Comparison of ENCODE assay signal across 8 mouse cellular contexts in the genomic region with DNA sequence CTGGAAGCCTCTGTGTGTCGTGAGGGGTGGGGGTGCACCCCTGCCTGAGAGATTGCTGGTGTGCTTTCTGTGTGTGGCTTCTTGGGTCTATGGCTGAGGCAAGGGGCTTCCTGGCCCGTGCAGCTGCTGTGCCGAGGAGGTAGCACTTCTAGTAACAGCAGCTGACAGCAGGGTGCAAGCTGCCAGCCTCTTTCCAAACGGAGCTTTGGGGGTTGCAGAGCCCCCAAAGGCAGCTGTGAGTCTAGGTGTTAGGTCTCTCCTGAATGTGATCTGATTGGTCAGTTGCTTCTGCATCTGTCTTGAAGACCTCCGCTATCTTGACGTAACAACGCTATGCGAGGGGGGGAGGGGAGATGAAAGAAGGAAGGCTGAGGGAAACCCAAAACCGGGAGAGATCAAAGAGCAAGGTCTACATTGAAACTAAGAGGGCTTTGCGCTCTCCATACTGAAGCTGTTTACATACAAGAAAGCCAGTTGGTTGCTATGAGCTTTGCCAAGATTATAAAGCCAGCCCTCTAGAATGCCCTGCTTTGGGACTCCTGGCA. TPM values are rescaled to one million over a fixed set of nuclear protein-coding genes. Genes with fewer than 3 reads are reported as not detected.
DNase-seq lines count a peak whose midpoint lies in the region; ATAC-seq and TF ChIP-seq lines count a peak whose summit lies in the region.

No protein-coding gene starts in this region.

- H3K4me3 ChIP-seq in forebrain, embryonic 10.5 days: peak overlapping the region; percentile 32
- no peak overlapping the region for H3K4me3 ChIP-seq in forebrain, embryonic 11.5 days (ENCODE audit: low read depth, low read length)
- H3K4me3 ChIP-seq in E14TG2a.4 (replicated peaks; ENCODE audit: low read length): peak overlapping the region; percentile 50
- H3K4me3 ChIP-seq in heart, postnatal 0 days (ENCODE audit: low read depth, low read length): peak overlapping the region; percentile 23

- no peak for DNase-seq in forebrain, embryonic 10.5 days (ENCODE audit: extremely low spot score, low spot score)
- no peak for DNase-seq in forebrain, embryonic 11.5 days (ENCODE audit: low spot score)
- DNase-seq in heart, postnatal 0 days (ENCODE audit: low spot score): no peak
- no peak for DNase-seq in adrenal gland, adult 8-10 months
- no peak for DNase-seq in layer of hippocampus, adult 18-20 months (ENCODE audit: low spot score in 2 of 2)
- no peak for DNase-seq in frontal cortex, adult 2 months (ENCODE audit: extremely low spot score in 1 of 2, low spot score in 1 of 2)

- 8% methylated on average over 10 of the region's 10 CpGs for WGBS in forebrain, embryonic 10.5 days
- WGBS in forebrain, embryonic 11.5 days: 7% methylated on average over 10 of the region's 10 CpGs
- WGBS in heart, postnatal 0 days: 18% methylated on average over 10 of the region's 10 CpGs

- ATAC-seq in forebrain, embryonic 11.5 days (replicated peaks; ENCODE audit: low FRiP score): no peak
- ATAC-seq in heart, postnatal 0 days (ENCODE audit: insufficient read depth, low read depth): no peak; the same call in 1 of the 2 replicates
- ATAC-seq in megakaryocyte-erythroid progenitor cell, adult 5-6 weeks (replicated peaks; ENCODE audit: low FRiP score, low TSS enrichment, poor library complexity, severe bottlenecking): peak; percentile 22; the same call in 1 of the 2 replicates

- peak overlapping the region; percentile 68 for H3K27ac ChIP-seq in forebrain, embryonic 10.5 days
- no peak overlapping the region for H3K27ac ChIP-seq in forebrain, embryonic 11.5 days (ENCODE audit: low read depth, low read length)
- H3K27ac ChIP-seq in heart, postnatal 0 days (ENCODE audit: low read depth): peak overlapping the region; percentile 84

- no peak for TF ChIP-seq EP300 in heart, postnatal 0 days (IDR thresholded peaks at IDR 0.05; ENCODE audit: low read depth)

- peaks cover 60% of the 10 kb centered on the region for H3K4me1 ChIP-seq in forebrain, embryonic 10.5 days
- peaks cover 17% of the 10 kb centered on the region; the same call in 1 of the 2 replicates for H3K4me1 ChIP-seq in forebrain, embryonic 11.5 days (replicated peaks; ENCODE audit: control insufficient read depth, insufficient read depth, low read length)
- H3K4me1 ChIP-seq in E14TG2a.4 (replicated peaks; ENCODE audit: low read depth, low read length): peaks cover 85% of the 10 kb centered on the region
- H3K4me1 ChIP-seq in heart, postnatal 0 days (ENCODE audit: control insufficient read depth, insufficient read depth): peaks cover 30% of the 10 kb centered on the region

- H3K9ac ChIP-seq in forebrain, embryonic 11.5 days (ENCODE audit: low read length): no peak overlapping the region
- no peak overlapping the region; the same call in 1 of the 2 replicates for H3K9ac ChIP-seq in heart, postnatal 0 days (replicated peaks; ENCODE audit: low read depth, low read length)

- no peak overlapping the region for H3K4me2 ChIP-seq in forebrain, embryonic 11.5 days (ENCODE audit: low read depth, low read length, severe bottlenecking)
- H3K4me2 ChIP-seq in heart, postnatal 0 days (ENCODE audit: low read depth, low read length): peak overlapping the region; percentile 68

- peaks cover 53% of the 10 kb centered on the region for H3K27me3 ChIP-seq in forebrain, embryonic 10.5 days (ENCODE audit: poor library complexity, severe bottlenecking)
- no peaks in the 10 kb centered on the region; the same call in 1 of the 2 replicates for H3K27me3 ChIP-seq in forebrain, embryonic 11.5 days (ENCODE audit: control insufficient read depth, insufficient read depth, low read length)
- H3K27me3 ChIP-seq in E14TG2a.4 (ENCODE audit: insufficient read depth, low read length): peaks cover 69% of the 10 kb centered on the region
- H3K27me3 ChIP-seq in heart, postnatal 0 days (ENCODE audit: control insufficient read depth, insufficient read depth, low read length): no peaks in the 10 kb centered on the region

- no peaks in the 10 kb centered on the region for H3K9me3 ChIP-seq in forebrain, embryonic 10.5 days
- H3K9me3 ChIP-seq in forebrain, embryonic 11.5 days (ENCODE audit: control insufficient read depth, low read length): no peaks in the 10 kb centered on the region
- H3K9me3 ChIP-seq in E14TG2a.4 (ENCODE audit: low read length): peaks cover 19% of the 10 kb centered on the region
- no peaks in the 10 kb centered on the region for H3K9me3 ChIP-seq in heart, postnatal 0 days (replicated peaks; ENCODE audit: control insufficient read depth, low read length)

- H3K36me3 ChIP-seq in forebrain, embryonic 10.5 days (replicated peaks): peaks cover 29% of the 10 kb centered on the region
- H3K36me3 ChIP-seq in forebrain, embryonic 11.5 days (ENCODE audit: control insufficient read depth, insufficient read depth, low read length): no peaks in the 10 kb centered on the region
- H3K36me3 ChIP-seq in E14TG2a.4 (ENCODE audit: insufficient read depth, low read length): no peaks in the 10 kb centered on the region
- peaks cover 31% of the 10 kb centered on the region for H3K36me3 ChIP-seq in heart, postnatal 0 days (replicated peaks; ENCODE audit: control insufficient read depth, insufficient read depth, low read length)

- TF ChIP-seq CTCF in E14TG2a.4 (conservative IDR thresholded peaks at IDR 0.05; ENCODE audit: low read length): no peak
- no peak for TF ChIP-seq CTCF in heart, postnatal 0 days (IDR thresholded peaks at IDR 0.05; ENCODE audit: low read depth)

RNA-seq across cellular contexts. Expression of a gene that starts 6.1 kb away (rescaled TPM):
- polyA plus RNA-seq in forebrain, embryonic 10.5 days (2016; fragmentation: Nextera tagmentation; extraction: Ambion mirVana): 24.1 and 24.4 TPM in 2 replicates
- 24.0 and 25.9 TPM in 2 replicates for polyA plus RNA-seq in forebrain, embryonic 11.5 days (2014; fragmentation: Nextera tagmentation; extraction: Ambion mirVana)
- total RNA-seq in heart, postnatal 0 days (2014; rRNA removed; ENCODE audit: low replicate concordance): 37.1 and 52.8 TPM in 2 replicates
- 39.8 and 40.1 TPM in 2 replicates for polyA plus RNA-seq in heart, postnatal 0 days (2015; fragmentation: Nextera tagmentation; extraction: Ambion mirVana)
- total RNA-seq in megakaryocyte-erythroid progenitor cell, adult 5-6 weeks (2014; fragmentation: Nextera tagmentation): 8.6 and 9.5 TPM in 2 replicates
- 4.7 and 6.3 TPM in 2 replicates for total RNA-seq in megakaryocyte-erythroid progenitor cell, adult 5-6 weeks (2017)
- 100 to 1,000 TPM; 194 to 259 (median 215) TPM for total RNA-seq in adrenal gland, adult 8-10 months (2022)
- 10 to 100 TPM; 11.7 to 11.8 TPM for total RNA-seq in layer of hippocampus, adult 18-20 months (2021)
- polyA plus RNA-seq in frontal cortex, adult 2 months (2012; rRNA removed): 16.4 and 18.7 TPM in 2 replicates

RNA-seq across cellular contexts. Expression of a gene that starts 25.3 kb away (rescaled TPM):
- 0.07 TPM in 2 replicates for polyA plus RNA-seq in forebrain, embryonic 10.5 days (2016; fragmentation: Nextera tagmentation; extraction: Ambion mirVana)
- polyA plus RNA-seq in forebrain, embryonic 11.5 days (2014; fragmentation: Nextera tagmentation; extraction: Ambion mirVana): 0.12 and 0.19 TPM in 2 replicates
- not detected in 2 replicates for total RNA-seq in heart, postnatal 0 days (2014; rRNA removed; ENCODE audit: low replicate concordance)
- polyA plus RNA-seq in heart, postnatal 0 days (2015; fragmentation: Nextera tagmentation; extraction: Ambion mirVana): 0.05 and 0.10 TPM in 2 replicates
- total RNA-seq in megakaryocyte-erythroid progenitor cell, adult 5-6 weeks (2014; fragmentation: Nextera tagmentation): not detected in 2 replicates
- not detected in 2 replicates for total RNA-seq in megakaryocyte-erythroid progenitor cell, adult 5-6 weeks (2017)
- under 1 TPM in 2 of 4 experiments, not detected in 2; 0.09 to 0.19 TPM for total RNA-seq in adrenal gland, adult 8-10 months (2022)
- under 1 TPM; 0.13 to 0.17 TPM for total RNA-seq in layer of hippocampus, adult 18-20 months (2021)
- polyA plus RNA-seq in frontal cortex, adult 2 months (2012; rRNA removed): 0.04 and 0.13 TPM in 2 replicates

RNA-seq across cellular contexts. Expression of a gene that starts 34.8 kb away (rescaled TPM):
- 0.20 and 0.30 TPM in 2 replicates for polyA plus RNA-seq in forebrain, embryonic 10.5 days (2016; fragmentation: Nextera tagmentation; extraction: Ambion mirVana)
- 0.21 and 0.28 TPM in 2 replicates for polyA plus RNA-seq in forebrain, embryonic 11.5 days (2014; fragmentation: Nextera tagmentation; extraction: Ambion mirVana)
- total RNA-seq in heart, postnatal 0 days (2014; rRNA removed; ENCODE audit: low replicate concordance): 0.46 and 1.3 TPM in 2 replicates
- 0.37 and 0.46 TPM in 2 replicates for polyA plus RNA-seq in heart, postnatal 0 days (2015; fragmentation: Nextera tagmentation; extraction: Ambion mirVana)
- total RNA-seq in megakaryocyte-erythroid progenitor cell, adult 5-6 weeks (2014; fragmentation: Nextera tagmentation): 1.4 TPM in 1 of 2 replicates, not detected in the other
- total RNA-seq in megakaryocyte-erythroid progenitor cell, adult 5-6 weeks (2017): not detected in 2 replicates
- 1 to 10 TPM; 1.4 to 3.4 (median 2.2) TPM for total RNA-seq in adrenal gland, adult 8-10 months (2022)
- total RNA-seq in layer of hippocampus, adult 18-20 months (2021): 1 to 10 TPM; 3.6 to 6.6 TPM
- 1.6 and 1.7 TPM in 2 replicates for polyA plus RNA-seq in frontal cortex, adult 2 months (2012; rRNA removed)

RNA-seq across cellular contexts. Expression of a gene that starts 41.6 kb away (rescaled TPM):
- 16.1 and 17.2 TPM in 2 replicates for polyA plus RNA-seq in forebrain, embryonic 10.5 days (2016; fragmentation: Nextera tagmentation; extraction: Ambion mirVana)
- 15.6 and 16.6 TPM in 2 replicates for polyA plus RNA-seq in forebrain, embryonic 11.5 days (2014; fragmentation: Nextera tagmentation; extraction: Ambion mirVana)
- 76.7 and 93.9 TPM in 2 replicates for total RNA-seq in heart, postnatal 0 days (2014; rRNA removed; ENCODE audit: low replicate concordance)
- polyA plus RNA-seq in heart, postnatal 0 days (2015; fragmentation: Nextera tagmentation; extraction: Ambion mirVana): 37.7 and 38.3 TPM in 2 replicates
- total RNA-seq in megakaryocyte-erythroid progenitor cell, adult 5-6 weeks (2014; fragmentation: Nextera tagmentation): 5.2 and 8.8 TPM in 2 replicates
- total RNA-seq in megakaryocyte-erythroid progenitor cell, adult 5-6 weeks (2017): 6.0 and 7.8 TPM in 2 replicates
- 10 to 100 TPM; 74.1 to 83.5 (median 81.0) TPM for total RNA-seq in adrenal gland, adult 8-10 months (2022)
- 1 to 10 TPM; 6.5 to 7.4 TPM for total RNA-seq in layer of hippocampus, adult 18-20 months (2021)
- 13.2 and 14.2 TPM in 2 replicates for polyA plus RNA-seq in frontal cortex, adult 2 months (2012; rRNA removed)
